Mouse (Mus musculus) brain, embryonic 18.5 days (tissue): ENCODE data around the gene Nr2f2.

Experiments
- DNase-seq: peaks from one replicate; pipeline ENCODE4 v3.0.0-alpha.2; 2012; ENCODE audit warnings: low read depth, low spot score

Gene Nr2f2

GRCm38 (mm10) chr7:70350781-70351551 lies 15.6 kb downstream of the Nr2f2 start:
- no peak for DNase-seq

DNA sequence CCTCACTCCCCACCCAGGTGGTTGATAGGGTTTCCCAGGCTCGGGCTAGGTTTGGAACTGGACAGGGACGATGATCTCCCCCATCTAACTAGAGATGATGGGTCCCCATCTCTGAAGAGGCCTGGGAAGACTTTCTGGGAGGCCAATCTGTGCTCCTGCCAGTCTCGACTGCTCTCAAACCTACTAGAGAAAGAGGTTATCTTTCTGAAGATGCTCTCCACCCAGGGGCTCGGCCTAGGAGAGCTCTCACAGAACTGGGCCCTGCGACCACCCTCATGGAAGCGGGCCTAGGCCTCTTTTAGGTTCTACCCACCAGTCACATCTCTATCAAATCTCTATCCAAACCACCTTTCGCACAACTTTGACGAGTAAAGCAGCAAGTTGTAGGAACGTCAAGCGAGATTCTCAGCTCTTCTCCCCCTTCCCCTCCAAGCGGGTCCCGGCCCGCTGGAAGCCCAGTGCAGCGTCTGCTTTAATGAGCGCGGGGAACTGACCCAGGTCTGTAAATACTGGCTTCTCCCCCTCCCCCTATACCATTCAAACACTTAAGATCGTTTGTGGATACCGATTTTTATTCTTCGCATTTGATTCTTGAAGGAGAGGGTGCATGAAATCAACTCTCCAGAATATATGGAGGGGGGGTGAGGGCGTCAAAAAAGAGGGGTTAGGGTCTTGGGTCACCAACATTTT lies 16.4 kb downstream of the Nr2f2 start:
- DNase-seq: no peak

GRCm38 (mm10) chr7:70348977-70349615 lies 17.4 kb downstream of the Nr2f2 start:
- DNase-seq: no peak

GRCm38 (mm10) chr7:70348064-70348976 lies 18.2 kb downstream of the Nr2f2 start:
- DNase-seq: no peak

GRCm38 (mm10) chr7:70347618-70347958 lies 18.9 kb downstream of the Nr2f2 start:
- no peak for DNase-seq

DNA sequence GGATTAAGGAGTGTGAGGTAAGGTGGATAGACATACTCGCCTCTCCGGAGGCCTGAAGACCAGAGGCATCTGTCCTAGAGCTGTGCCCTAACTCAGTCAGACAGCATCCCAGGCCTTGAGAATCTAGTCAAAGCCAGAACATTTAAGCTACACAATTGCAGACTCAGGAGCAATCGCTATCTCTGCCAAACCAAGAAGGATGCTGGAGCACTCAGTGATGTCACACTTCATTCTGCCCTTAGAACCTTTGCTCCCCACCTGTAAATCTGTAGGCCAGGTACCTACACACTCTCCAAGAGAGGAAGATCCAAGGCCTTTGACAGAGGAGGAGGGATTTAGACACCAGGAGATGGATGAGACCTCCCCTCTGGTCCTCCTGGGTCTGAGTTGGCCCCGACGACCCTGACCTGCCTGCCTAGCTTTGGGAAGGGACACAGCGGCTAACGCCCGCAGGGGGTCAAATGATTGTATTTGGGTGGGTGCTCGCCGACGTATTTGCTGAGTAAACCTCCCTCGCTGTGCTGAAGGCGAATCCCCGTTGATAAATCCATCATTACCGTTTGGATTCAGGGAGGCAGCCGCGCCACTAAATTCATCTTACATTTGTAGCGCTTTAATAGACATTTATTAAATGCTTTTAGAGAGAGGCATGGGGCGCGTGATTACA lies 19.5 kb downstream of the Nr2f2 start:
- no peak for DNase-seq

- no peak for DNase-seq
These were observed 20.5 kb downstream of the Nr2f2 start for GRCm38 (mm10) chr7:70346010-70346536.

DNA sequence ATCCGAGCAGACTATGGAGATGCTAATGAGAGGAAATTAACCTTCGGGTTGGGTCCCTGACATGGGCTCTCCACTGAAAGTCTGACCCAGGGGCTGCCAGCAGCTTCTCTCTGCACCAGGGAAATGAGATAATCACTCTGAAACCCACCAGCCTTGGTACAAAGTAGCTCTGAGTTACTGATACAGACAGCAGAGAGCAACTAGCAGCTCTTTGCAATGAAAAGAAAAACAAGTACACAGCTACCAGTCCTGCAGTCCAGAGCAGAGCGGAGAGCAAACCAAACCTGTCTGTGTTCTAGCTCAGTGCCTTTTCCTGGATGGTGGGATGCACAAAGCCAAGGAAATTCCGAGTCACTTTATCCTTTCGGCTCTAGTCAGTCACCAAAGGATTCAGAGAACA lies 23.1 kb downstream of the Nr2f2 start:
- DNase-seq: no peak

DNA sequence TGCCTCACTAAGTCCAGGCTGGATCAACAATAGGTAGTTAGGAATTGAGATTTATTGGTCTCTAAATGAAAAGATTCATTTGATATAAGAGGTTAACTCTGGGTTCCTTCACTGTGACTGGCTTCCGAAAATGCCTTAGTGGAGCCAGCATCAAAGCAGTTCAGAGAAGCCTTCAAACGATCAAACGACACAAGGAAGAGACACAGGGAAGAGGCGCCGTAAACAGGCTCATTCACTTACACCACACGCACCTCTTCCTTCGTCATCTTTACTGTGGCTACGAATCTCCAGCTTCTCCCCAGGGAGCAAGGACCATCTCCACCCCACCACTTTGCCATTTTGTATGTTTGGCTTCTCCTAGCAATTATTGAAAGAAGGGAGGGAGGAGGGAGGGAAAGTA lies 23.8 kb downstream of the Nr2f2 start:
- DNase-seq: no peak

DNA sequence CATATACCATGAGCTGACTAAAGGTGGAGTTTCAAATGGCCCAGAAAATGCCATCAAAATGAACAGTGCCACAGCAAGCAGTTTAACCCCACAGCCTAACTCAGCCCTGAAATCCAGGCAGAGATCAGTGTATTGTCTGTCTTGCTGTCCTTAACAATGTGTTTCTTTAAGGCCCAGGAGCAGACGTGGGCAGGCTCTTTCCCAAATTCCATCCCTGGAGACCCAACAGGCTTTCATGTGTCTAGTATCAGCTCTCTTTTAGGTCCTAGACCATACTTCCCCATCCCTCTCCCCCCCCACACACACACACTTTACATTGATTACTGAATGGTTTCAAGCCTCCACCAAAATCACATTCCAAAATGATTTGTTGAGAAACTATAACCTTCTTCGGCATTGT lies 24.5 kb downstream of the Nr2f2 start:
- DNase-seq: no peak

DNA sequence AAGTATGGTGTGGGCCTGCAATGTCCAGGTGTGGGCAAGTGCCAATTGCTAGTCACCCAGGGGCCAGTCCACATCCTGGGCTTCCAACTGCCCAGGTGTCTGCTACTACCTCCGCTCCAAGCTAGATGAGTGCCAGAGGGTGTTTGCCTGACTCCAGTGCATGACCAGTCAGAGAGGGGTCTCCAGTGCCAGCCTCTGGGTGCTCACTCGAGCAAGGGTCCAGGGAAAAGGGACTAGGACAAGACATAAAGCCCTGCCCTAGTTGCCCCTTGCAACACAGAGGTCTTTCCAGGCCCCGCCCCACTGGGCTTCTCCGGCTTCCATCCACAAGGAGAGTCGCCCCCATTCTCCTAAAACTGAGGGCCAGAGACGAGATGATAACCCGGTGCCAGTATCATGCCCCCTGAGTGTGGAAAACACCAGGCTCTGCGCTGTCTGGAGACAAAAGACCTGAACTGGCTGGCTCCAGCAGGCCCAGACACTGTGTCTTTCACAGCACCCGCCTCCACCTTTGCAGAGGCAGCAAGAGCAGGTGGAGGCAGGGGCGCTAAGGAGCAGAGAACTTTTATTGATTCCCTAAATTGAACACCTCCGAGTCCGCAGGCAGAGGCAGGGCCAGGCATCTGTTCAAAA lies 26.4 kb downstream of the Nr2f2 start:
- no peak for DNase-seq

DNA sequence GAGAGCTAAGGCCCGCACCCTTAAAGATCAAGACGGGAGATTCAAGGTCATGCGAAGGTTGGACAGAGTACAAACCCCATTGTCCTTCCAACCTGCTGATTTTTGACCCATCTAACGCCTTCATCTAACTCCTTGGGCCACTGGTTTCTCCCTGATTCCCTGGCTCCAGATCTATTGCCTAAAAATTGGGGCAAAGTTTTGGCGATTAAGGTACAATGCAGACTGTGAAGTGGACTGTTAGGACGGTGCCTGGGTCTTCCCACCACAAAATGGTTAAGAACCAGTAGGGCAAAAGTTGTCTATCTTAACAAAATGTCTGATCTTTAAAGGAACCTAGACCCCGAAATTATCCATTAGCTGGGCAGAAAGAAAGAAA lies 28.3 kb downstream of the Nr2f2 start:
- DNase-seq: no peak

DNA sequence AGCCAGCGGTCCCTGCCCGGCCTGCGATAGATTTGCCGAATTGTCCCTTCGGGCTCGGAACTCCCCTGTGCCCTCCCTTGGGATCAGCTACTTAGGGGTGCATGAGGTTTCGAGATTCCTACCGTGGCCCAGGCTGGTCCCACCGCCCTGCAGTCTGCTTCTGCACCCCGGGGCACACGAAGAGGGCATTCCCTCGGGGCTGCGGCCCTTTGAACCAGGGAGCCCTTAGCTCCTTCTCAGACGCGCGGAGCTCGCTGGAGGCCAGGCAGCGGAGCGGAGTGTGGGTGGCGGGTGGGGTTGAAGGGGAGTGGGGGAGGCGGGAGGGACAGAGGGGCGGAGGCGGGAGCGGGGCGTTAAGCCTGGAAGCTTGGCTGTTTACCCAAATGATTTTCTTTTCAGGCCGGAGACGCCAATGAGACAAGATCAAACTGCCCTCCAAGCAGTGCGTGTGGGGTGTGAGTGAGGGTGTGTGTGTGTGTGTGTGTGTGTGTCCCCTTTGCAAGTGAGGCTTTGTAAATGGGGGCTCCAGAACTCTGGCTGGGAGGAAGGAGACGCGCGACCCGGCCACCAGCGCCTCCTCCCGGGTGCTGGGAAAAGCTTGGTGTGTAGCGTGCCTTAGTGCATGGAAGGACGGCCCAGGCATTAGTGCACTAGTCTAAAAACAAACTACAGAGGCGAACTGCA lies 28.8 kb downstream of the Nr2f2 start:
- no peak for DNase-seq

- DNase-seq: no peak
These were observed 29.8 kb downstream of the Nr2f2 start for GRCm38 (mm10) chr7:70336571-70337240.

DNA sequence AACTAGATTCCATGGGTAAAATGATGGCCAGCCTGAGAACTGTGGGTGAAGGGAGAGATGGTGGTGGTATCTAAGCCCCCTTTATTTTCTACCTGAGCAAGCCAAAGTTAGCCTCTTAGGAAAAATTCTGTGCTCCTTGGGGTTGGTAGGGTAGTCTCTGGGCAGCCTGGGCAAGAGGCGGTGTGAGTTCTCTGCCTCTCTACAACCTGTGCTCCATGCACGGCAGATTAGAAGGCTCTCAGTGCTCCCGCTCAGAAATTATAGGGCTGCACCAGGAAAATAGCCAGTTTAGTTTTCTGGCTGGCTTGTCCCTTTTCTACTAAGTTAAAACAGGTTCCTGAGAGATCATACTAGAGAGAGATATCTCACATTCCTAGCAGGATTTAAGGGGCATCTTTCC lies 30.4 kb downstream of the Nr2f2 start:
- no peak for DNase-seq

DNA sequence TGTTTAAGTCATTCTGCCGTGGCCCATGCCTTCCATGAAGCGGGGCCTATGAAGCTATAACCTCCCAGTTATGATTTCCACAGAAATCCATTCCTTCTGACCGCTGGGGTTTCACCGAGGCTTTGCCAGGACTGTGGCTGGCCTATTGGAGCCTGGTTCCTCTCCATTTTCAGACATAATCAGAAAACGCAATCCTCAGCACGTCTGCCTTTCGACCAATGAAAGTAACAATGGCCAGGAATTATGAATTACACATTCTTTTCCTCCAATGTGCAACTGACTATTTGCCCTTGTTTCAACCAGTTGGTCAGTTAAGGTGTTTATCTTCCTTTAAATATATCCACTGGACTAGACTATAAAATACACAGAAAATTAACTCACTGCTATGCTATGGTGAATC lies 31.1 kb downstream of the Nr2f2 start:
- no peak for DNase-seq

- no peak for DNase-seq
These were observed 31.7 kb downstream of the Nr2f2 start for GRCm38 (mm10) chr7:70334836-70335235.

GRCm38 (mm10) chr7:70333851-70334250 lies 32.7 kb downstream of the Nr2f2 start:
- DNase-seq: no peak

GRCm38 (mm10) chr7:70332926-70333664 lies 33.4 kb downstream of the Nr2f2 start:
- no peak for DNase-seq
